Mouse (Mus musculus) thymus, postnatal 0 days (tissue): ENCODE measurements around the gene Arhgef25. TPM values are rescaled to one million over a fixed set of nuclear protein-coding genes. Genes with fewer than 3 reads are reported as not detected.
"Not testable (repeated sequence)": the region's sequence is repeated elsewhere in the genome, so short reads cannot be mapped to it uniquely, and the experiment has no call there.

ENCODE experiments used
- DNase-seq: peaks from one replicate; pipeline ENCODE4 v3.0.0-alpha.2; 2015; ENCODE audit warnings: low spot score
- polyA plus RNA-seq: library from polyadenylated mRNA; unstranded; fragments of >200 nt; fragmentation: Nextera tagmentation; extraction: Ambion mirVana; gene quantifications from 2 replicates; pipeline ENCODE4 v1.2.1, GENCODE M21; 2015

Arhgef25 gene
- polyA plus RNA-seq, 1 experiment from 2014 or later: 3.7 TPM

GRCm38 (mm10) chr10:127205373-127205772, 15.5 kb upstream of the Arhgef25 start:
- DNase-seq: no peak

DNA sequence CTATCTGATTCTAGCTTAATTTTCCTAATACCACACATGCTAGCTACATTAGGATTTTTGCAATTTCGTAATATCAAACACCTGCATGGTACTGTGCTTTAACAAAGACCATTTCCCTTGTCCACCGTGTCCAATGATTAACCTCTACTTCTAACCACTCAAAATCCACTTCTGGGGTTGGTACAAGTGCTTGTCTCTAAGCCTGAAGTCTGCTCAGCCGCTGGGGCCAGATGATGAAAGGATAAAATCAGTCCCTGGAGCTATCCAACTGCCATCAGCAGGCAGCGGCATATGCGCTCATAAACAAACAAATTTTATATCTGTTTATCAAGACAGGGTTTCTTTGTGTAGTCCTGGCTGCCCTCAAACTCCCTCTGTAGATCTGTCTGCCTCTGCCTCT, 14.7 kb upstream of the Arhgef25 start:
- no peak for DNase-seq

DNA sequence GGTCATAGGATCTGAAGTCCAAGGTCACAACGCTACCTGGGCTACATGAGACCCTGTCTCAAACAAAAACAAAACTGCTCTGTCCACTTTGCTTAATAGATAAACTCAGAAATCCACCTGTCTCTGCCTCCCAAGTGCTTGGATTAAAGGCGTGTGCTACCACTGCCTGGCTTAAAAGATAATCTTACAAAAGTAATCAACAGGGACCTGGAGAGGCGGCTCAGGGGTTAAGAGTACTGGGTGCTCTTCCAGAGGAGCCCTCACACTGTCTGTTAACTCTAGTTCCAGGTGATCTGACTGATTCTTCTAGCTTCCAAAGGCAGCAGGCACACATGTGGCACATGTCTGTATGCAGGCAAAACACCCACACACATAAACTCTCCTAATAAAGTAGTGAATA, 13.2 kb upstream of the Arhgef25 start:
- no peak for DNase-seq

DNA sequence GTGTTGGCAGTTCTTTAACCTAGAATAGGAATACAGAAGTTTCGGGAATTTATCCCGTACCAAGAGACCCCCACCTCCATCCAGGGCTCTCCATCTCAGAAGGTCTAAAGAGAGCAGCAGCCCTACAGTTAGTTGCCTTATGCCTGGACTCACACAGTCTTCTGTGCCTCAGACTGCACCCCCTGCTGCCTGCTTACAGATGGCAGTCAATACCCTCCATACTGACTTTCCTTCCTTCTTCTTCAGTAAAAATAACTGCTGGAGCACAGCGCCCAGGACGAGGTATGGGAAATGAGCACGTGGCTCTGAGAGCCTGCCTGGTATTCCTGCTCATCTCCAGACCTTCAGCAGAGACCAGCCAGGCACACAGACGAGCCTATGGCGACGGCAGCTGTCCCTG, 10.4 kb upstream of the Arhgef25 start:
- DNase-seq: no peak

- no peak for DNase-seq
These were observed 9.6 kb upstream of the Arhgef25 start for GRCm38 (mm10) chr10:127199474-127199873.

GRCm38 (mm10) chr10:127199068-127199467, 9.2 kb upstream of the Arhgef25 start:
- no peak for DNase-seq

GRCm38 (mm10) chr10:127198492-127198891, 8.6 kb upstream of the Arhgef25 start:
- DNase-seq: no peak

DNA sequence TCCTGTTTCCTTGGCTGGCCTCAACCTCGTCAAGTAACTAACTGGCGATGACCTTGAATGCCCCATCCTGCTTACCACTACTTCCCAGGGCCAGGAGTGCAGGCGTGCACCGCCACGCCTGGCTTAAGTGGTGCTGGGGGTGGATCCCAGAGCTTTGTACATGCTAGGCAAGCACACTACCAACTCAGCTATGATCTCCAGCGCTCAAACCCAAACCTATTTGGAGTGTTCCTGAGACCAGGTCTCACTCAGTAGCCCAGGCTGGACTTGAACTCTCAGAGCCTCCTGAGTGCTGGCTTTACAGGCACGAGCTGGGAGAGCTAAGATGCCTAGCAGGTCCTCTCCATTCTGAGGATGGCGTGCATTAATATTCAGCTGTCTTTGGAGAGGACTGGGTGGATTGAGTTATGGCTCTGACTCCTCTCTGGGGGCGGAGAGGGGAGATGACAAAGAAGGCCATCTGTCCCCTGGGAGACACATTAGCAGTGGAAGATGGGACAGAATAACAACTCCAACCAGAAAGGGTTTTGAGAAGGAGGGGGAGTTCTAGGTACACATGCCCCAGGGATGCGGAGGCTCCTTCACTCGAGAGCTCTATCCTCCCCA, 7.7 kb upstream of the Arhgef25 start:
- no peak for DNase-seq

GRCm38 (mm10) chr10:127197104-127197503, 7.2 kb upstream of the Arhgef25 start:
- no peak for DNase-seq

DNA sequence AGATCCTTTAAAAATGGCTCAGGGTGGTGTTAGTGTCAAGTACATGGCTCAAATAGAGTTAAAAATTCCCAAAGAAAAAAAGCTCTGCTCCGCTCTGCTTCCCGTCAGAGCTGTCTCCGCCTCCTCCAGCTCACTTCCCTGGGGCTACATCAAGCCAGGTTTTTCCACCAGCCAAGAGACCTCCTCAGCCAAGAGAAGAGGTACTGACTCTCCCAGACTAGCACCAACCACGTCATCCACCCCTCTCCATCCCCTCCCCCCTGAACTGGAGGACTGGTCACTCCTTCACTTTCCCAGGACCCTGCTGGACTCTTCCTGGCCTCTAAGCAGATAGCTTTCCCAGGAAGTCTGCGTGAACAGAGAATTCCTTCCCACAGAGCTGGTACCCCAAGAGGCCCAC, 6.5 kb upstream of the Arhgef25 start:
- no peak for DNase-seq

- DNase-seq: peak; percentile 45
These were observed 5.6 kb upstream of the Arhgef25 start, which contains the start of gene Dtx3 for GRCm38 (mm10) chr10:127195328-127196129. Dtx3 (minus strand) TSS chr10:127195728.

- DNase-seq: no peak
These were observed 4.8 kb upstream of the Arhgef25 start for GRCm38 (mm10) chr10:127194428-127195327.

DNA sequence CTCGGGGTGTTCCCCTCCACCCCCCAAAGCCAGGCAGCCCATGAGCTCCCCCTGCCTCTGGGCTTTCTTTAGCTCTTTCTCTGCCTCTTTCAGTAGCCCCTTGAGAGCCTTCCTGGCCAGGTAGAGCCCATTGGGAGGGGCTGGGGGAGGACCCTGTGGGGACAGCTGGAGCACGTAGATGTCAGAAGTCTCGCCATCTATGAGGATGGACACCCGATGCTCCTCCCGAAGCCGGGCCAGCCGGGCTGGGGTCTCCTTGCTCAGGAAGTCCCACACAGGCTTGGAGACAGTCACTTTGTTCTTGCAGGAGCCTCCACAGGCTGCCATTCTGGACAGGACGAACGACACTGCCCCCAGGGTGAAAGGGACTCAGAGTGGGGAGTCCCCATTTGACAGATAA, 3.1 kb upstream of the Arhgef25 start:
- no peak for DNase-seq

DNA sequence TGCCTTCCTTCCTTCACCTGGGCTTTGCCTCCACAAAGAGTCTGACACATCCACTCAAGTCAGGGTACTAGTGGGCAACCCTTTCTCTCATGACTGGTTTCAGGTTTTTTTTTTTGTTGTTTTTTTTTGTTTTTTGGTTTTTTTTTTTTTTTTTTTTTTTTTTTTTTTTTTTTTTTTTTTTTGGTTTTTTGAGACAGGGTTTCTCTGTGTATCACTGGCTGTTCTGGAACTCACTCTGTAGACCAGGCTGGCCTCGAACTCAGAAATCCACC, 2.1 kb upstream of the Arhgef25 start:
- DNase-seq: not testable (repeated sequence)

GRCm38 (mm10) chr10:127191191-127192056, 1.5 kb upstream of the Arhgef25 start:
- DNase-seq: no peak

DNA sequence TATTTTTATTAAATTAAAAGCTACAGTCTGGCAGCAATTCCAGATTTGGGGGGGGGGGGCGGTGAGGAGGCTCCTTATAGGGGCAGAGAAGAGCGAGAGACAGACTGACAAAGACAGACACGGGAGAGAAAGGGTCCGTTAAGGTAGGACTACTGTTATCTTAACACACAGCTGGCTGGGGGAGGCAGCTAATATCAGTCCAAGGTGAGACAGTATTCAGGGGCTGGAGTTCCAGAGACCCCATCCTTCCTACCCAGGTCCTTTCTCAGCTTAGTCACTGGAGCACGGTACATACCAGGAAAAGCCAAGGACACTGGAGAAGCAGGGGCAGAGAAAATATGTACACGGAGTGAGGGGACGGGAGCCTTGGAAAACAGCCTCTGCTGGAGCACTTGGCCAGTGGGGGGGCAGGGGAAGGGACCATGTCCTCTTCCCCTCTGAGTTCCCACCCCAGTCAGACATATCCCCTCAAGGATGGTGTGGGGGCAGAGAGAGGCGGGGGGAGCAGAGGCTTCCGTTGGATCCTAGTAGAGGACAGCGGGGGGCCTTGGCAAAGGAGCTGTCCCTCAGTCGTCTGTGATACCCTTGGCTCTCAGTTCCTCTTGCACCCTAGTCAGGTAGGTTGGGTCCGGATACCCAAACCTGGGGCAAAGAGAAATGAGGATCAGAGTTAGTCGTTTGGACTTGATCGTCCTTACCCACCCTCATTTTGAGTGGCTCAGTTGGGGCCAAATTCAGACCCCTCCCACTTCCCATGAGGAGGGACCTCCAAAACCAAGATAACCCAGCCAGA, 711 bp upstream of the Arhgef25 start:
- no peak for DNase-seq

DNA sequence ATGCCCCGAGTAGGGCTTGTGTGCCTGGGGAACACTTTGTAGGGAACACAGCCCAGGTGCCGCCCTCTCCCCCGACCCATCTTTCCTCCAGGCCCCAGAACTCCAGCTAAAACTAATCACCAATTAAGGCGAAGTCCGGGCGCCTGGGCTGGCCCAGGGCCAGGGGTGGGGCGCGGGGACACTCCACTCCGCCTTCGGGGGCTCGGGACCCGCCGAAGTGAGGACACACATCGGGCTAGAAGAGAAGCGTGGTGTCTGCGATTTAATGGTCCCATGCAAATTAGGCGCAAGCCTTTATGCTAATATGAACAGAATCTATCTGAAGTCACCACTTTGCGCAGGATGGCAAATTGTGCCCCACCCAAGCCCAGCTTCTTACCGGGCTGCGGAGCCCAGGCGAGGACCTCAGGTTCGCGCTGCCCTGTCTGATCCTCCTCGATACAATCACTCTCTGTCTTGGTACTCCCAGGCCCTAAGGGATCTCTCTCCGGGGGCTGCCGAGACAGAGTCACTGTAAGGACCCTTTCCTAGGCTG, 700 bp downstream of the Arhgef25 start:
- DNase-seq: no peak

GRCm38 (mm10) chr10:127188465-127189115, 1.3 kb downstream of the Arhgef25 start:
- DNase-seq: no peak

DNA sequence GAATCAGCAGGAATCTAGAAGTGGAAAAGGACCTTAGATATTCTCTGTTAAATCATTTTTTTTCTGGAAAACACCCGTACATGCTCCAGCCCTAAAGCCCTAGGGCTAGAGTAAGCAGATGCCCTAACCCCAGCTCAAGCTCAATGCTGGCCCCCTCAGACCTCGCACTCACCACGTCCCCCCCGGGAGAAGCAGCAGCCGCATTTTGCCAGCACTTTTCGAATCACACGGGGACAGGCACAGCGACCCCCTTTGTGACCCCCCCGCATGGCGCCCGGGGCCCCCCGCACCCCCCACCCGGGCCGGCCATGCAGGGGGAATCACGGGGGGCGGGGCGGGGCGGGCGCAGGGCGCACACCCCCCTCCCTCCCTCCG, 1.8 kb downstream of the Arhgef25 start:
- DNase-seq: no peak
